Mouse (Mus musculus): Measurements from ENCODE around the gene Cend1.

Cend1 gene

DNA sequence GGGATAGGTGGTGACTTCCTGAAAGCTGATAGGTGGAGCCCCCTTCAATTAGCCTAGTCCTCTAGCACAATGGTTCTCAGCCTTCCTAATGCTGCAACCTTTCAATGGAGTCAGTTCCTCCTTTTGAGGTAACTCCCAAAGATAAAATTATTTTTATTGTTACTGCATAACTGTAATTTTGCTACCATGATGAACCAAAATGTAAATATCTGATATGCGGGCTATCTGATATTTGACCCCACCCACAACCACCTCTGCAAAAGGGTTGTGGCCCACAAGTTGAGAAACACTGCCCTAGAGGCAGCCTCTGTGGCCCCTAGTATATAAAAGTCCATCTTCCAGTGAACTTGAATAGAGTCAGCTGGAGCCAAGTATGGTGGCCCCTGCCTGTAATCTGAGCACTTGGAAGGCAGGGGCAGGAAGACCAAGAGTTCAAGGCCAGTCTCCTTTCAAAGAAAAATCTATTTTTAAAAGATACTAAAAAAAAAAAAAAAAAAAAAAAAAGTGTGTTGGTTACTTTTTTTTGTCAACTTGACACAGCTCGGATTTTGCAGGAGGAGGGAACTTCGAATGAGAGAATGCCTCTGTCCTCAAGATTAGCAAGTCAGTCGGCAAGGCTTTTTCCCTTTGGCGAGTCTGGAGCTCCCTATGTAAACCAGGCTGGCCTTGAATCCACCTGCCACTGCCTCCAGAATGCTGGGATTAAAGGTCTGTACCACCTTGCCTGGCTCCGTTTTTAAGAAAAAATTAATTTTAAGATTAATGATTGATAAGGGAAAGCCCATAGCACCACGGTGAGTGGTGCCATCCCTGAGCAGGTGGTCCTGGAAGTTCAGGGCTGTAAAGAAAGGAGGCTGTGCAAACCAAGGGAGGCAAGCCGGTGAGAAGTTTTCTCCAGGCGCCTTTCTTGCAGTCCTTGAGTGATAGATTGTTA, 38.7 kb downstream of the Cend1 start:
- no peak for DNase-seq

- DNase-seq: no peak
These were observed 40.7 kb downstream of the Cend1 start for GRCm38 (mm10) chr7:141388487-141389109.

DNA sequence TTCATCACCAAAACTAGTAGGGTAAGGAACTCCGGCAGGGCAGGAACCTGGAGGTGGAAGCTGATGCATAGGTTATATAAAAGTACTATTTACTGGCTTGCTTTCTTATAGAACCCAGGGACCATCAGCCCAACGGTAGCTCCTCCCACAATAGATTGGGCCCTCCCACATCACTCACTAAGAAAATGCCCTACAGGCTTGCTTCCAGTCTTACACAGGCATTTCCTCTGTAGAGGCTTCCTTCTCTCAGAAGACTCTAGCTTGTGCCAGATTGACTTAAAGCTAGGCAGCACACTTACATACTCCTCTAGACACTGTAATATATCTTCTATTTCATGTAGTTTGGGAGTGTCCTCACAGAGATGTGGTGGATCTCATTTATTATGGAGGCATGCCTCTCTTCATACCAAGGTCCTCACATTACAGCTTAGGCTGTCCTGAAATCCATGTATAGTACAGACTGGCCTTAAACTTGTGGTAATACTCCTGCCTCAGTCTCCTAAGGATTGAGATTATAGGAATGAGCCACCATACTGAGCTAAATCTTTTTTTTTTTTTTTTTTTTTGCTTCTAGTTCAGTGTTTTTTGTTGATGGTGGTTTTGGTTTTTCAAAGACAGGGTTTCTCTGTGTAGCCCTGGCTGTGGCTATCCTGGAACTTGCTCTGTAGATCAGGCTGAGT, 41.3 kb downstream of the Cend1 start:
- no peak for DNase-seq

DNA sequence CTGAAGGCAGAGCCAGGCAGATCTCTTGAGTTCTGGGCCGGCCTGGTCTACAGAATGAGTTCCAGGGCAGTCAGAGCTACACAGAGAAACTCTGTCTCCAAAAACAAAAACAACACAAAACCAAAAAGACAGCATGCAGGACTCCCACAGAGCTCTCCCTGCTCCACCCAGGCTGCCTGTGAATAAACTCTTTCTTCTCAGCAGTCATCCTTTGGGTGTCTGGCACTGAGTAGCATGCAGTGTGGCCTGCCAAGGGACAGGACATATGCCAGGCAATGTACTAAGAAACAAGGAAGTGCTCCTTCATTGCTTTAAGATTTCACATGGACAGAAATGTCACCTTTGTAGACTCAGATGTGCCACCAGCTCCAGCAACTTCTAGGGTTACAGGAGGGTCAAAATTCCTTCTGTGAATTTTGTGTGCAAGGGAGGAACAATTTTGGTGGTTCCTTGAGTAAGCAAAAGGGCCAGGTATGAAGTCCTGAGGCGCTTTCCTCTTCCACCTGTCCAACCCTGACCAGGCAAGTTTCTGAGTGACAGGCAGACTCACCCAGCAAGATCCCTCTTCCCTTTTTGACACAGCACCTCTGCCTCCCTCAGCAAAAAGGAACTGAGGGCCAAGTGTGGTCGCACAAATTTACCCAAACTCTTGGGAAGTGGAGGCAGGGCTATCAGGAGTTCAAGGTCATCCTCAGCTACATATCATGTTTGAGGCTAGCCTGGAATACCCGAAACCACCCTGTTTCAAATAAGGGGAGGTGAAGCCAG, 48.0 kb downstream of the Cend1 start:
- DNase-seq: peak; percentile 56

DNA sequence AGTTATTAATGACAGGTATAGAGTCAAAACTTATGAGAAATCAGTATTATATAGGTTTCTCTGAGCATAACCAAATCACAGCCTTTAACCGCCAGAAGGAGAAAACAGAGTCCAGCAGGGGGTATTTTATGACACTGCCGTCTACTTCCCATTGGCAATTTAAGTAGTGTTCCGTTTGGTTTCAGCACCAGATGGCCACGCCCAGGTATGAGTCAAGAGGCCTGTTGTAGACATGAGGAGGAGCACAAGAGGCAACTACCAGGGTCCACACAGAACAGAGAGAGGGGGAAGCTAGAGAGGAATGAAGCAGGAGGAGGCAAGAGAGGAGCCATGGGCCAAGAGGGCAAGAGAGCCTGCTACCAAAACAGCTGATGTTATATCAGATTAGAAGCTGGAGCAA, 49.7 kb downstream of the Cend1 start:
- DNase-seq: no peak
